Mouse (Mus musculus) embryo, embryonic 9.5 days (tissue): Measurements from ENCODE around the gene 4921517D22Rik.

Source experiments
- DNase-seq: peaks from one replicate; pipeline ENCODE4 v3.0.0-alpha.2; 2017; ENCODE audit errors: extremely low spot score

4921517D22Rik gene

DNA sequence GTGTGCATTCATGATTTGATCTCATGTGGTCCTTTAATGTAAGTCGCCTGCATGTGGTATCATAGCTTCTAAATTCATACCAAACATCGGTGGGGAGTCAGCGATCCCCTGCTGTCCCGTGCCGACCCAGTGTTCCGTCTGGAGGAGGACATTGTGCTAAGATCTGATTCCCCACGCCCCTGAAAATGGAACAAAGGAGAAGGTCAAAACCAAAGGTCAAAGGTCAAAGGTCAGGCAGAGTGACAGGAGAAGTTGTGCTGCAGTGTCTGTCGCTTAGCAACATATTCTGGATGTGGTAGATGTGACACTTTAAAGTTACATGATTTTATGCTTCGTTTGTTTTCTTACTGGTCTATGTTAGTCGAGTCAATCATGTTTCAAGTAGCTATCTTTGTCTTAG is 2.4 kb downstream of the 4921517D22Rik start:
- DNase-seq, result peak; percentile 87

DNA sequence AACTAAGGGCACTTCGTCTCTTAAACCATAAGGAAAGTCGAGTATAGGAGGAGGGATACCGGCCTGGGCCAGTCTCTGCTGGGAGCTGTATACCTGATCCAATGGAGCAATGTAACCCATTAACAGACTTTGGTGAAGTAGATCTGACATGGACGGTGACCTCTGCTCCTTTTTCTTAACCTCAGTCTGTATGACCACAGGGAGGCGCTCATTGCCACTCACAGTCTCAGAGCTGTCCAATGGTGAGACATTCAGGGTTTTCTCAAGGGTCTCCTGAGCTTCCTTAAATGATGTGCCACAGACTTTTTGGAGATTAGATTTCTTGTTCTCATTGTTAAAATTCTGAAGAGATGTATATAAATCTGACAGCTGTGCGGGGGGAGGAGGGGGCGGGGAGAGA is 3.3 kb downstream of the 4921517D22Rik start:
- DNase-seq, result no peak

DNA sequence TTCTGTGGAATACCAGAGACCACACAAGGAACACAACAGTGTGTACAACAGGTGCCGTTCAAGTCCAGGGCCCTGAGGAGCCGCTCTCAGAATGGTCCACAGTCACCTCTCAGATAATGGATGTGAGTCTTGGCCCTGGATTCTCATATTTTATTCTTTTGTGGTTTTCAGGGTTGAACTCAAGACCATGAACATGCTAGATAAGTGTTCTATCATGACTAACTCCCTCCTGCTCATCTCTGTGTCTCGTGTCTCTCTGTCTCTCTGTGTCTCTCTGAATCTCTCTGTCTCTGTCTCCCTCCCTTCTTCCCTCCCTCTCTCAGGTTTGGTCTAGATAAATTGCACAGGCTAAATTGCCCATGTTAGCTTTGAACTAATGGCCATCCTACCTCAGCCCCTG is 4.1 kb downstream of the 4921517D22Rik start:
- no peak for DNase-seq

DNA sequence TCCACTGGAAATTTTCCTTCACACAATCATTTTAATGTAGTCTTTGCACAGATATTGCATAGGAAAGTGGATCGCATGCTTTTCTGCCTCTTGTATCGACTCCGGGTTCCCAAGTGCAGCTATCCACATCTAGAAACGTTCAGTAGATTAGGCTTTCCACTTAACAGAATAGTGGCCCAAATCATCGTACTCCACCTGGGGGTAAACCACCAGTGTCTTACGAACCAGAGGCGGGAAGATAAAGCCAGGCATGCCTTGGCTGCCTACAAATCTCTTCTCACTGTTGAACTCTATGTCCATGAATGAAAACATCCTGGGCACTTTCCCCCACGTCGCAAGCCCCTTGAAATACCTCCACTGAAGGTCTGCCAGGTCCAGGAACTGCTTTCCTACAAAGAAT is 4.6 kb downstream of the 4921517D22Rik start:
- DNase-seq, result no peak

DNA sequence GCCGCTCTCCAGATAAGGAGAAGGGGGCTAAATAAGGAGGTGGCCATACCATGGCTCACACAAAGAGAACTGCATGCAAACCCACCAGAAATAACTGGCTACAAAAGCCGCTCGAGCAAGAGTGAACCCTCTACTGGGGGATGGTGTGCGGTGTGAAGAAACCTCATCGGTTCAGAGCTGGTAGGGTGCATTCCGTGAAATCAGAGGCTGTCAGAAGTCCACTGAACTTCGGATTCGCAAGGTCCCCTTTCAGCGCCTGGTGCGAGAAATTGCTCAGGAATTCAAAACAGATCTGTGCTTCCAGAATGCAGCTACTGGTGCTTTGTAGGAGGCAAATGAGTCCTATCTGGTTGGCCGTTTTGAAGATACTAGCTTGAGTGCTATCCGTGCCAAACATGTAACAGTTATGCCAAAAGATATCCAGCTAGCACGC is 5.6 kb downstream of the 4921517D22Rik start:
- DNase-seq, result no peak

DNA sequence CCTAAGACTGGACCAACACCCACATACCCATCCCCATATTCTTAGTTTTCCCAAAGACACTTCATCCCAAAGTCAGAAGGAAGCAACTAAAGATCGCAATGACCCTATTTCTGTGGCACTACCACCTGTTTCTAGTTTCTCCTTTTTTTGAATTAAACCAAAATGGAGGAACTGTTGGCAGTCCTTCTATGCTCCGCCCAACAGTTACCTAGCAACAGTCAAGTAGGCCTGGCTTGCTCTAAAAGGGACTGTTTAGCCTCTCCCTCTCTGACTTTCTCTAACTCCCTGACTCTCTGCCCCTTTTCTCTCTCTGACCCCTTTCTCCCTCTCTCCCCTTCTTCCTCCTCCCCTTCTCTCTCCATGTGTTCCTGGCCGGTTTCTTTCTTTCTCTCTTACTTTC is 8.7 kb downstream of the 4921517D22Rik start:
- no peak for DNase-seq

DNA sequence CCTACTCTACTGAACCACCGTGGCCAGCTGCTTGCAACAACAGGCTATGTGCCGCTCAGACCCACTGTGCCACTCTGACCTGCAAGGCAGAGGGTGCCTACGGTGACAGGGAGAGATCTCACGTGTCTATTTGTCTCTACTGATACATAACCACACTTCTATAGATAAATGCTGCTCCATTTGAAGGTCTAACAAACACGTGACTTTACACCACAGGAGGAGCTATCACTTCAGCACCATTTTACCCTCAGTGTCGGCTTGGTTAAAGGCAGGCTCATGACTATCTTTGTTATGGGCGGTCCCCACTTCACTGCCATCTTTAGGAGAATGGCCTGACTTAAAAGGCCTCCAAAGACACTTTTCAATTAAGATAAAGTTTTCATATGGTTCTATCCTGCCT is 11.3 kb downstream of the 4921517D22Rik start:
- no peak for DNase-seq

DNA sequence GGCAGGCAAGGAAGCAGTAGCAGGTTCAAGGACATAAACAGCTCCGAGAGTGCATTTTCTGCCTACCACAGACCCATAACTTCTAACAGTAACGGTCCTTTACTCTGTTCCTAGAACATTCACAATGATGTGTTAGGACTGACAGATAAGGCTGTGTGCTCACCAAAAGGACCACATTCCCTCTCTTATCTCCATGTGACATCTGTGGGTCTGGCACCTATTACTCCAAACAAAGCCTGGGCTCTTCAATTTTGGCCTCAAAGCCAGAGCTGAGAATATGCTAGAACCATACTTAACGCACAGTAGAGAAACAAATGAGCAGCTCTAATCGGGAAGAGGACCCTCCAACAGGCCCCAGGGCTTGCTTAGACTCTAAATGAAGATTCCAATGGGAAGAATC is 14.0 kb downstream of the 4921517D22Rik start:
- DNase-seq, result no peak

DNA sequence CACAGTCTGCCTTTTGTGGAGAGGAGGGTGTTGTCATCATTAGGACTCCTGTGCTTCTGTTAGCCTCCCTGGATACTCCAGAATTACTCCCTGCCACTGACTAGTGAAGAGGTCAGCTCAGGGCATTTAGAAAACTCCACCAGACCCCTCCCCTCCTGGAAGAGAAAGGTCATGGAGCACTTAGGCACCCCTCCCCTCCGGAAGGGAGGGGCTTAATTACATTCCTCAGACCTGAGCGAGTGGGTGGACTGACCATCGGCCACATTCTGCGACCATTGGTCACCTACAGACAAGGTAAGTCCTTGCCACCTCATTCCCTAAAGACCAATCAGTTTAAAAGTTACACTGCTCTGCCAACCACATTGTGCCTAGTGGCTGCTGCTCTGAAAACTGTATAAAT is 14.6 kb downstream of the 4921517D22Rik start:
- no peak for DNase-seq

DNA sequence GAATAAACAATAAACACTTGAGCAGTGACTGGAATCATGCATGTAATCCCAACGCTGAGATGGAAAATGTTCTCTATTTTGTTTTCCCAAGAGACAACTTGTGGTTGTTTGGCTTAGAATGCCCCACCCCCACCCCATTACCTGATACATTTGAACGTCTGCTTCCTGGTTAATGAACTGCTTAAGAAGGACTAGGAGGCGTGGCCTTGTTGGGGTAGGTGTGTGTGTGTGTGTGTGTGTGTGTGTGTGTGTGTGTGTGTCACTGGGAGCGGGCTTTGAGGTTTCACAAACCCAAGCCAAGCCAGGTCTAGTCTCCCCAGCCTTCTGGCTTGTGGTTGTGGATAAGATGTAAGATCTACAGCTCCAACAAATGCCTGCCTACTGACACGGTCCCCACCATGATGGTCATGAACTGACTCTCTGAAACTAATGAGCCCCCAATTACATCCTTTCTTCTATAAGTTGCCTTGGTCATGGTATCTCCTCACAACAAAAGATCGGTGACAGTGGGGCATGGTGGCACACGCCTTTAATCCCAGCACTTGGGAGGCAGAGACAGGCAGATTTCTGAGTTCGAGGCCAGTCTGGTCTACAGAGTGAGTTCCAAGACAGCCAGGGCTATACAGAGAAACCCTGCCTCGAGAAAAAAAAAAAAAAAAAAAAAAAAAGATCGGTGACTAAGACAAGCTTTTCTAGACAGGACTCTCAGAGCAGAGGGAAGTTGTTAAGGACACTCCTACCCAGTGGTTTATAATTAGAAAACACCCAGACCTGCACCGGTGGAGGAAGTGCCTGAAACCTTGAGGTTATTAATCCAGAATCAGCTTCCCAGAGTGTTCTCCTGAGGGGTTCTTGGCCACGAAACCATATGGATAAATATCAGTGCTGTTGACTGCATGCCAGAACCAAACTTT is 17.3 kb downstream of the 4921517D22Rik start:
- DNase-seq, result no peak

DNA sequence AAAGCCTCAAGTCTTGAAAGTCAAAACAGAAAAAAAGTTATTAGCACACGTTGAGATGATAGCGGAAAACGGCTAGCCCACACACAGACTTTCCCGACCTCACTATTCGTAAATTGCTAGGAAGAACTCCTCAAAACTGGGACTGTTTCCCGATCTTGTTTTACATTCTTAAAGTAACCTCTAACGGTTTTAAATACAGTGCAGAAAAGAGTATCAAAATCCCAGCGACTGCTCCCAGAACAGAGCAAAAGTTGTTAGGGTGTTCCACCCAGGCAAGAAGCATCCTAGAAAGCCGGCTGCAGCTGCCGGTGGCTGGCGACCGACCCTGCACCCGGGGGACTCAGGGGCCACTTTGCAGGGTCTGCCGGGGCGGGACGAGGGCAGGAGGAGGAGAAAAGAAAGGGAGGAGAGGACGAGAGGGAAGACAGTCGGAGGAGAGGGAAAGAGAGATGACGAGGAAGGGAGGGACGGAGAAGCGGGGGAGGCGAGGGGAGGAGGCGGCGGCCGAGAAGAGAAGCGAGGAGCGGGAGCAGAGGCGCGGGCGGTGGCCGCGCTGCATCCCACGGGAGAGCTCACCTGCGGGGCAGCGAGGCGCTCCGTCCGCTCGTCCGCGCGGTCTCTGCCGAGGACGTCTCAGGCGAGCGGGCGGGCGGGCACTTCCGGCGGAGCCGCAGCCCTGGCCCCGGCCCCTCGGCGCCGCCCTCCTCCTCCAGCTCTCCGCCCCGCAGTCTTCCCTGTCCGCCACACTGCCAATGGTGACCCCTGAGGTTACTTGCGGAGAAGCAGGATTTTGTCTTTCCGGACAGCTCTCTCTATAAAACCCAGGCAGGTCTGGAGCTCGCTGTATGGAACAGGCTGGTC is 18.5 kb downstream of the 4921517D22Rik start, which contains the start of gene Golm1:
TSS of gene Golm1 (minus strand) at position 661 of the 861 bp plus-strand sequence.
- DNase-seq, result peak; percentile 84

DNA sequence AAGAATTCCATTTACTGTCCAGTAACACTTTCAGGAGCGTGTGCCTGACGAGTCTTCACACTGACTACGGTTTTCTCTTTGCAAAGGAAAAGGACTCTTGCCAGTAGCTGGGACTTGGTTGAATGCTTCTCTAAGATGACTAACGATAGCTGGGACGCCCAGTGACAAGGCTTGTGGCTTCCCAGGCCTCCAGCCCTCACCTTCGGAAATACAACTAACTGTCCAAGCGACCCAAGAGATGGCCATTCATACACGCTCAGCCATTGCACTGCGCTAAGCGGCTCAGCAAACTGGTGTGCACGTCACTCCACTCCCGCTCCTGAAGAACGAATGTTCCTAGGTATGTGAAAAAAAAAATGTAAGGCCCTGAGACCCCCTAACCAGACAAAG is 19.2 kb downstream of the 4921517D22Rik start:
- DNase-seq, result peak; percentile 60

DNA sequence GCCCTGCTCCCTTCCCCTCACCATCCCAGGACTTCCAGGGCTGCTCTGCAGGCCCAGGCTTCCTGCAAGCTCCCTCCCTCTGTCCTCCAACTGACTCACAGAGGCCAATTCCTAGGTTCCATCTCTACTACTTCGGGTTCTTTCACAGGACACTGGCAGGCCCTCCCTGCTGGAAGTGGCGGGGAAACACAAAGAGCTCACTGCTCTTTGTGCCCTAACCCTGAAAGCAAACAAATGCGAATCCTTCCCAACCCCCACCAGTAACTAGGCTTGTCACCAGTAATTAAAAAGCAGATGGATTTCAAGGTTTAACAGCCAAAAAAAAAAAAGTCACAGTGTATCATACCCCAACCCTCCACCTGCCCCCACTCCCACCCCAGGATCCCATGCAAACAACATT is 19.7 kb downstream of the 4921517D22Rik start:
- DNase-seq, result peak; percentile 70

DNA sequence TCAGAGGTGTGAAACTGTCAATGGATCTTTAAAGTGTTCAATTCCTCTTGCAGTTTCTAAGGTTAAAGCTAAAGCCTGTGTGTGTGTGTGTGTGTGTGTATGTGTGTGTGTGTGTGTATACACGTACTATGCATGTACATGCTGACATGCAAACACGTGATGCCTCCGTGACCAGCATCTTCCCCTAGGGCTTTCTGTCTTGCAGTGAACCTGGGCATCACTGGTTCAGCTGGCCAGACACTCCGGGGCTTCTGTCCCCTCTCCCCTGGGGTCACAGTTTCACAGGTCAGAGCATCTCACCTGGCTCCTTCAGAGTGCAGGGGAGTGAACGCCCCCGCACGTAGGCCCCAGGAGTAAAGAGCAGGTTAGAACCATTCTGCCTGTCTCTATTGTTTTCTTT is 20.3 kb downstream of the 4921517D22Rik start:
- DNase-seq, result no peak

DNA sequence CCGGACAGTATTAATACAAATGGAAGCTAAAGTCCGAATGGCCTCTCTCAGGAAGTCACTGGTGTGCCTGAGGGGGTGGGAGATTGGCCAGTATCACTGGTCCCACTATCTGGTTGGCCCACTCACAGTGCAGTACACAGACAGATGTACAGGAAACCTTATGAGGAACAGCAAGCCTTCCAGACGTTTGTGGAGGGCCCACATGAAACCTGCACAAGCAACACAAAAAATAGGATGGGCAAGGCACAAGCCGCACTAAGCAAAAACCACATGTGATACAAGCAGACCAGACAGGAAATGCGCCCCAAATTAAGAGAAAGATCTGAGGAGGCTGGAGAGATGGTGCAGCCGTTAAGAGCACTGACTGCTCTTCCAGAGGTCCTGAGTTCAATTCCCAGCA is 21.7 kb downstream of the 4921517D22Rik start:
- no peak for DNase-seq

DNA sequence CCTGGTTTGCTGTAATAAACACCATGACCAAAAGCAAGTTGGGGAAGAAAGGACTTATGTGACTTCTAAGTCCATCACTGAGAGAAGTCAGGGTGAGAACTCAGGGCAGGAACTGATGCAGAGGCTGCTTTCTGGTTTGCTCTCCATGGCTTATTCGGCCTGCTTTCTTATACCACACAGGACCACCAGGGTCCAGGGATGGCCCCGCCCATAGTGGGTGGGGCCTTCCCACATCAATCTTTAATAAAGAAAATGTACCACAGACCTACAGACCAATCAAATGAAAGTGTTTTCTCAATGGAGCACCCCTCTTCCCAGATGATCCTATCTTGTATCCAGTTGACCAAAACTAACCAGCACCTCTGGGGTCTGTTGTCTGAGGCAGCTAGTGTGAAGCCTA is 22.4 kb downstream of the 4921517D22Rik start:
- no peak for DNase-seq

DNA sequence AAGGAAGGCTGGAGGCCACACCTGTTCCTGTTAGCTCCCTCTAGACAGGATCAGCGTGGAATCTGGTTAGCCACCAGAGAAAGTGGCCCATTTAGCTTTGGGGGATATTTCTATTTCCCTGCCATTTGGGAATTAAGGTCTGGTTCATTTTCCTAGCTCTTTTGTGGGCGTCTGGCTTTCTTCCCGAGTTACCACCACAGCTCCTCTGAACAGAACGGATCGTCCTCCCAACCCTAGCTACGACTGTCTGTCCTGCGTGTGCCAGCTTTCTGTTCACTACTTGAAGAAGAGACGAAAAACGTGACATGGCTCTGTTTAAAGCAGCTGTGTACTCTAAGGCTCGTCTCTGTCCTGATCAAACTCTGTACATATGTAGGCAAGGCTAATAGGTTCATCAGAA is 24.0 kb downstream of the 4921517D22Rik start:
- no peak for DNase-seq

DNA sequence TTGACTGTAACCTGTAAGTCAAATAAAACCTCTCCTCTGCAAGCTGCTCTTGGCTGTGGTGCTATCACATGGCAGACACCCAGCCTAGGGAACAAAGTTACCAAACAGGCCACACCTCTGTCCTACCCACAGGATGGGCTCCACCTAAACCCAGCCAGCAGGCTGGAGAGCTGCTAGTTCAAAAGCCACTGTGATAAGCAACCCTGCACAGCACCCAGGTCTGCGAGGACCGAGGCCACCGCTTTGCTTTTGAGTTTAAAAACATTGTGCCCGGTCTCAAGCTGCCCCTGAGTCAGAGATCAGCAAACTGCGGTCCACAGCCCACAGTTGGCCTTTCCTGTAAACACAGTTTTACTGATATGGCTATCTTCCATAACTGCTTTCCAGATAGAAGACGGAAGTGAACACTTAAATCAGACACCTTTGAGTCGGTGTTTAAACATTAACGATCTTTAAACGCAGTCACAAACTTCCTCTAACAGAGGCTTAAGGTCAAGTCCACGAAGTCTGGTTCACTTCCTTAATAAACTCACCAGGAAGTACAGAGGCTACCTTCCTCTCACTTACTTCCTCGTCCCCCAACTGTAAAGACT is 25.3 kb downstream of the 4921517D22Rik start:
- no peak for DNase-seq

DNA sequence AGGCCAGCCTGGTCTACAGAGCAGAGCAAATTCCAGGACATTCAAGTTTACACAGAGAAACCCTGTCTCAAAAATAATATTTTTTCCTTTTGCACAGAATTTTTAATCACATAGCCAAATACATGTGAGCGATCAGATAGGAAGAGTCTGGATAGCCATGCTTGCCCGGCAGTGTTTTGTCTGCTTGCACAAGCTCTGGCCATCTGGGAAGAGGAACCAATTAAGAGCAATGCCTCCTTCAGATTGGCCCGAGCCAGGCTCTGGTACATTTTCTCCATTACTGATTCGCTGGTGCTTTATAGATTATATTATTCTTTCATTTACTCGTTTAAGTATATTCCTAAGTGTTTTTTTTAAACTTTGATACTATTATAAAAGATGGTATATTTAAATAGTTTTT is 26.1 kb downstream of the 4921517D22Rik start:
- DNase-seq, result no peak

DNA sequence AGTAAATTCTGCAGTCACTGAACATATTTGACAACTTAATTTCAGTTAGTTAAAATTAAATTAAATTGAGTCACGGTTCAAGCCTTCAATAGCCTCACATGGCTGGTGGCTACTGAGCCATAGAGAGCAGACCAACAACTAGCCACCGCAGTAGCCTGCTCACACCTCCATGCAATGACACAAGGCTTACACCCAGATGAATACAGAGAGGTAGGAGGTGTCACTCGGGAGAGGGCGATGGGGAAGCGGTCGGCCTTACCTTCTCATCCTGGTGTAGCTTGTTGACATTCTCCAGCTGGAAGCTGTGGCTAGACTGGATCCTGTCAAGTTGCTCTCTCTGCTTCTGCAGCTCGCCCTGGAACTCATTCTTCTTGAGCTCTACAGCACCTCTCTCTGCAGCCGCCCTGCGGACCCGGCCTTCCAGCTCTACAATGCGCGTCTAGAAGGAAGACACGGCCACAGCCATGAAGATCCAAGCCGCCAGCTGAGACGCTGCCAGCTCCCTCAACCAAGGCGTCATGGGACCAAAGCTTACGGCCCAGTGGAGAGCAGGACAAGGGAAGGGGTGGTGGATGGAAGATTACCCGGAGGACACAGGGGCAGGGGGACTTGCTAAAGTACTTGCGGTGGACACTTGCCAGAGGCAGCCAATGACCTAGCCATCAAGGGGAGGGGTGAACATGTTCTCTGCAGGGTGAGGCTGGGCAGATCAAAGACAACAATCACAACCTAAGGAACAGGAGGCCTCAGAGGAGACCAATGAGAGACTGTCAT is 29.8 kb downstream of the 4921517D22Rik start:
- no peak for DNase-seq

DNA sequence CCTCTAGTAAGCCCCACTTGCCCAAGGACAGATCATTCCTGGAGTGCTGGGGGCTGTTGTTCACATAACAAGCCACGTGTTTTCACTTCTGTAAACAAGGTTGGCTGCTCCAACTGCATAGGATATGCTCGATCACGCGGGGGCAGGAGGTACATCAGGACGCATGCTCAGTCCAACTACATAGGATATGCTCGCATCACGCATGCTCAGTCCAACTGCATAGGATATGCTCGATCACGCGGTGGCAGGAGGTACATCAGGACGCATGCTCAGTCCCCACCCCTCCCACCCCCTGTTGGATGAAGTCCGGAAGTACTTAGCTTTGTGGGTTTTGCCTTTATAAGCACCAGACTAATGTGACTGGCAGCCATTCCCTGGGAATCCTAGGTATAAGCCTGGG is 31.9 kb downstream of the 4921517D22Rik start:
- DNase-seq, result no peak

DNA sequence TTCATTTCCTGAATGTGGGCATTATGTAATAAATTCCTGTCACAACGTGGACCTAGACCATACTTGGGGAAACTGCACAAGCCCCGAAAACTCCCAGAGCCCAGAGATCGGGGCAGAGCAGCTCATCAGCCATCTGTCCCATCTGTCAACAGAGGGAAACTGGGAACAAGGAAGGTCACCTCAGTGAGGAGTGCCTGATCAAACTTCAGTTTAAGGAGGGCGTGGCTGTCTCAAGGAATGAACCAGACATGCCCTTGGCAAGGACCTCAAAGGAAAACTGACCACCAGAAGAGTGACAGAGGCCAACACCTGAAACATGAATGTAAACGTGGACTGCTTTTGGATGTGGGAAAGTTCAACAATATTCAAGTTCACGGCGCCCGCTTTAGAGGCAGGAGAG is 32.5 kb downstream of the 4921517D22Rik start:
- no peak for DNase-seq
